Mouse (Mus musculus) heart, adult 2 months (tissue): ENCODE measurements around the gene Dbp.

Source experiments
- CTCF ChIP-seq: fragments of 200-600 bp; IDR thresholded peaks from 2 replicates; pipeline ENCODE4 v1.8.1; 2022; ENCODE audit warnings: antibody characterized with exemption, mild to moderate bottlenecking, moderate library complexity
- EP300 ChIP-seq: fragments of 200-500 bp; IDR thresholded peaks from 2 replicates; pipeline ENCODE4 v1.6.1; 2011; ENCODE audit warnings: low read depth, low read length, control low read depth; ENCODE audit not compliant: insufficient read depth

GRCm38 (mm10) chr7:45744387-45744786 lies 39.5 kb downstream of the Dbp start:
- TF ChIP-seq CTCF (no peak), EP300 (no peak)
